Mouse (Mus musculus): Measurements from ENCODE around the gene Hmbs.
A peak's percentile ranks its signal among the peaks of the same experiment; 100 is the strongest.
"Not testable (repeated sequence)": the region's sequence is repeated elsewhere in the genome, so short reads cannot be mapped to it uniquely, and the experiment has no call there.

Hmbs gene

DNA sequence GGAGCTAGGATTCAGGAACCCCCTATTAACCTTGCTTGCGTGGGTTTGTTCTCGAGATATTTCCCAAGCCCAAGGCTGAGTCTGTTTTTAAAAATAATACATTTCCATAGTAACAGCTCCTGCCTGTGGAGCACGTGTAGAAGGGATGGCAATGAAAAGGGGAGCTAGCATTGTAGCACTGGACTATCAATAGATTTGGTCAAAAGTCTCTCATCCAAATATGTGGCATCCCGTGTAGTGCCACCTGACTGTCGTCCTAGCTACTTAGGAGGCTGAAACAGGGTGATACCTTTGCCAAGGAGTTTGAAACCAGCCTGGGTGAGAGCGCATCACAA, 23.3 kb downstream of the Hmbs start:
- DNase-seq (ENCODE audit: low read depth), result peak; percentile 45

GRCm38 (mm10) chr9:44319887-44320798, 23.9 kb downstream of the Hmbs start, which contains the start of gene C2cd2l:
Gene C2cd2l (minus strand): TSS chr9:44320285.
- DNase-seq (ENCODE audit: low read depth), result peak; percentile 97

- DNase-seq (ENCODE audit: low read depth), result peak; percentile 19
Measured at GRCm38 (mm10) chr9:44319105-44319886, 24.7 kb downstream of the Hmbs start.

DNA sequence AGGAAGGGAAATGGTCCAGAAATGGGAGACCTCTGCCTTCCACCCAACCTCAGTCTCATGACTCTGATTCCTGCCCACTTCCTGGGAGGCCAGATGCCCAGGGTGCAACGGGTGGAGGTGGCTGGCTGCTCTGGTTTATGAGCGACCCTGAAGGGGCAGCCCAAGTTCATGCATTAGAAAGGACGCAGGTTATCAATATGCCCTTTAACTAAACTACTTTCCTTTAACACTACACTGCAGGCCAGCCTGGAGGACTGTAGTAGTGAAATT, 25.3 kb downstream of the Hmbs start:
- no peak for DNase-seq (ENCODE audit: low read depth)

- no peak for DNase-seq (ENCODE audit: low read depth)
Measured at GRCm38 (mm10) chr9:44318076-44318825, 25.8 kb downstream of the Hmbs start.

- no peak for DNase-seq (ENCODE audit: low read depth)
Measured at GRCm38 (mm10) chr9:44317452-44317851, 26.6 kb downstream of the Hmbs start.

- DNase-seq (ENCODE audit: low read depth), result no peak
Measured at GRCm38 (mm10) chr9:44314910-44315309, 29.1 kb downstream of the Hmbs start.

- no peak for DNase-seq (ENCODE audit: low read depth)
Measured at GRCm38 (mm10) chr9:44314257-44314547, 29.8 kb downstream of the Hmbs start.

GRCm38 (mm10) chr9:44313476-44314256, 30.4 kb downstream of the Hmbs start:
- DNase-seq (ENCODE audit: low read depth), result no peak

GRCm38 (mm10) chr9:44311136-44312134, 32.6 kb downstream of the Hmbs start:
- no peak for DNase-seq (ENCODE audit: low read depth)

DNA sequence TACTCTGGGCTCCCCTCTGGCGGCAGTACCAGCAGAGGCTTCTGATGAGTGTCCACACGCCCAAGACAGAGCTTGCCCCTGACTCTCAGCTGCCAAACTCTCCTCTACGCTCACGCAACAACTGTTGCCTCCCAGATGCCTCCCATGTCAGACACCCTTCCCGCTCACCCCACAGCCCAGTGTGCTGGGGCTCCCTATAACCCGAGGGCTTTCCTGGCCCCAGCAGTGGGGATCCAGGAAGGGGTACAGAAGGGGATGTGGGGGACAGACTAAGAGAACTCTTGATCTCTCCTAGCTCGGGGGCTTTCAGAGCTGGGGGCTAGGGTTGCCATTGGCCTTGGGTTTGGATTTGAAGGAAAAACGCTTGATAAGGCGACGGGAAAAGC, 33.3 kb downstream of the Hmbs start:
- DNase-seq (ENCODE audit: low read depth), result no peak

DNA sequence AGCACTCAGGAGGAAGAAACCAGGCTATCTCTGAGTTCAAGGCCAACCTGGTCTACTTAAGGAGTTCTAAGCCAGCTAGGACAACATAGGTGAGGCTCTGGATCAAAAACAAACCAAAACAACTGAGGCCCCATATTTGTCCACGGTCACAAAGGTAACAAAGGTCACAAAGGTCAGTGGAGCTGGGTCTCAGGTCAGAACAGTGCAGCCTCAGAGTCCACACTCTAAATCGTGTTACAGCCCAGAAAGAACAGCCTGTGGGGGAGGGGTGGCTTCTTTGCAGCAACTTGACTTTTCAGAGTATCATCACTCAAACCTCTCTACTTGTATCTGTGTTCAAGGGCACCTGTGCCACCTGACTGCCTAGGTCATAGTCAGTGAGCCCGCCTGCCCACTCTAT, 34.3 kb downstream of the Hmbs start:
- DNase-seq (ENCODE audit: low read depth), result no peak

- no peak for DNase-seq (ENCODE audit: low read depth)
Measured at GRCm38 (mm10) chr9:44307248-44307647, 36.8 kb downstream of the Hmbs start.

DNA sequence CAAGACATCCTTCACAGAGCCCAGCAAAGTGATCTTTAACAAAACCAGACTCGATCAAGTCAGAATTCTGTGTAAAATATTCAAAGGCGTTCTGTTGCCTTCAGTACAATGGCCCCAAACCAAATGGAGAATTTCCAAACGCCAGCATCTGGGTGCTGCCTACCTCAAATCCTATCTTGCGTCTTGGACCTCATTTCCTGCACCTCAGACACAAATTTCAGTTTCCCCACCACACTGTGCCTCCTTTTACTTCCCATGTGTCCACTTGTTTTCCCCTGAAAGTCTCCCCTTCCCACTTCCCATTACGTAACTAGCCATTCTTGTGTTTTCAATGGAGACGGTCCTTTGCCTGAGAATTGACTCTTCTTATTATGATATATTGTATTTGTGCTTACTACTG, 37.5 kb downstream of the Hmbs start:
- no peak for DNase-seq (ENCODE audit: low read depth)

GRCm38 (mm10) chr9:44305466-44306079, 38.5 kb downstream of the Hmbs start, which contains the start of gene Hinfp:
Gene Hinfp (minus strand): TSS chr9:44305671.
- DNase-seq (ENCODE audit: low read depth), result peak; percentile 98

GRCm38 (mm10) chr9:44300001-44300400, 44.0 kb downstream of the Hmbs start:
- not testable (repeated sequence) for DNase-seq (ENCODE audit: low read depth)

- DNase-seq (ENCODE audit: low read depth), result peak; percentile 53
Measured at GRCm38 (mm10) chr9:44292490-44292889, 51.5 kb downstream of the Hmbs start.

DNA sequence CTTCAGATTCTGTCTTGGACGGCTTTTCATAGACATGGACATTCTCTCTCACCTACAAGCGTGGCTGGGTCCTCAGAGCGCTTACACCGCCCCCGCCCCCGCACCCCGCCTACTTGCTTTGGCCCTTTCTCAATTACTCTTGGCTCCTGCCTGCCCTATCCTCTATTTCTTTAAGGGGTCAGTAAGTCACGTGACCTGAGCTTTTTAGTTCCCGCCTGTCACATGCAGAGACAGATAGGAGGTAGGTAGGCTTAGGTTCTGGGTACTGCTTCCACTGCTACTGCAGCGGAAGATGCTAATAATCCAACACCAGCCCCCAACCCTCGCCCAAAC, 55.1 kb downstream of the Hmbs start:
- DNase-seq (ENCODE audit: low read depth), result no peak

GRCm38 (mm10) chr9:44288076-44288958, 55.7 kb downstream of the Hmbs start, which contains the start of gene Abcg4:
Gene Abcg4 (minus strand): TSS chr9:44288615.
- no peak for DNase-seq (ENCODE audit: low read depth)

Measured in NIH3T3 (cell line).